Mouse (Mus musculus): ENCODE results near the gene Gm49378.

Gm49378 gene

GRCm38 (mm10) chr14:55634874-55635522, 2.7 kb downstream of the Gm49378 start:
- in situ Hi-C loops (cut with MboI, MseI) = loop anchor here (5.0 kb wide), 1 partner anchor 33 kb away; the partner anchor contains the start of gene Irf9

GRCm38 (mm10) chr14:55629312-55629711, 8.4 kb downstream of the Gm49378 start:
- in situ Hi-C loops (cut with MboI, MseI) = loop anchor here (10.0 kb wide), 1 partner anchor 65 kb away; the partner anchor contains the start of genes A730061H03Rik and Dcaf11

- in situ Hi-C loops (cut with MboI, MseI) = loop anchor here (10.0 kb wide), 1 partner anchor 63 kb away; the partner anchor contains the start of genes A730061H03Rik and Dcaf11
Measured at GRCm38 (mm10) chr14:55628077-55628827, 9.4 kb downstream of the Gm49378 start.

- in situ Hi-C loops (cut with MboI, MseI) = no loop called here
Measured at GRCm38 (mm10) chr14:55618486-55619195, 19.1 kb downstream of the Gm49378 start.

GRCm38 (mm10) chr14:55617822-55618221, 19.9 kb downstream of the Gm49378 start, which contains the start of gene Rec8:
Gene Rec8, plus strand, starts transcription at chr14:55618037.
- in situ Hi-C loops (cut with MboI, MseI) = no loop called here

- in situ Hi-C loops (cut with MboI, MseI) = no loop called here
Measured at GRCm38 (mm10) chr14:55616844-55617243, 20.9 kb downstream of the Gm49378 start.

GRCm38 (mm10) chr14:55615876-55616275, 21.8 kb downstream of the Gm49378 start:
- in situ Hi-C loops (cut with MboI, MseI) = no loop called here

GRCm38 (mm10) chr14:55614565-55615178, 23.0 kb downstream of the Gm49378 start:
- in situ Hi-C loops (cut with MboI, MseI) = loop anchor here (5.0 kb wide), 1 partner anchor 48 kb away; the partner anchor contains the start of gene Mdp1

GRCm38 (mm10) chr14:55613346-55613745, 24.3 kb downstream of the Gm49378 start:
- in situ Hi-C loops (cut with MboI, MseI) = loop anchor here (5.0 kb wide), 1 partner anchor 49 kb away; the partner anchor contains the start of gene Mdp1

GRCm38 (mm10) chr14:55608339-55608738, 29.4 kb downstream of the Gm49378 start:
- in situ Hi-C loops (cut with MboI, MseI) = no loop called here

GRCm38 (mm10) chr14:55605743-55606459, 31.8 kb downstream of the Gm49378 start:
- in situ Hi-C loops (cut with MboI, MseI) = no loop called here

GRCm38 (mm10) chr14:55604823-55605222, 32.9 kb downstream of the Gm49378 start:
- in situ Hi-C loops (cut with MboI, MseI) = loop anchor here (5.0 kb wide), 1 partner anchor 32 kb away; the partner anchor contains the start of genes Gm49378 and Ipo4

GRCm38 (mm10) chr14:55603633-55604576, 33.8 kb downstream of the Gm49378 start:
- in situ Hi-C loops (cut with MboI, MseI) = loop anchor here (5.0 kb wide), 1 partner anchor 33 kb away; the partner anchor contains the start of genes Gm49378 and Ipo4

GRCm38 (mm10) chr14:55603271-55603632, 34.4 kb downstream of the Gm49378 start, which contains the start of gene Irf9:
Gene Irf9, plus strand, starts transcription at chr14:55603571.
- in situ Hi-C loops (cut with MboI, MseI) = loop anchor here (5.0 kb wide), 1 partner anchor 34 kb away; the partner anchor contains the start of genes Gm49378 and Ipo4

- in situ Hi-C loops (cut with MboI, MseI) = no loop called here
Measured at GRCm38 (mm10) chr14:55598521-55599390, 38.9 kb downstream of the Gm49378 start.

- in situ Hi-C loops (cut with MboI, MseI) = no loop called here
Measured at GRCm38 (mm10) chr14:55596036-55596690, 41.5 kb downstream of the Gm49378 start.

- in situ Hi-C loops (cut with MboI, MseI) = no loop called here
Measured at GRCm38 (mm10) chr14:55592226-55592625, 45.5 kb downstream of the Gm49378 start.
